ENCODE assay signal across 8 mouse cellular contexts in genomic region chr7:98361063-98361652, GRCm38 (mm10). TPM values are rescaled to one million over a fixed set of nuclear protein-coding genes. Genes with fewer than 3 reads are reported as not detected.
DNase-seq lines count a peak whose midpoint lies in the region; ATAC-seq lines count a peak whose summit lies in the region.

Gene Tsku (minus strand): TSS chr7:98361328.

- intact Hi-C loops in heart, postnatal 14 days (cut with DNase I) = no loop called here

- DNase-seq in ES-CJ7 (ENCODE audit: low read depth, low spot score) = peak; percentile 98
- DNase-seq in cerebellum, adult 11-12 months = peak; percentile 60
- DNase-seq in heart, postnatal 14 days = peak; percentile 94 to 95
- peak; percentile 57 to 77 for DNase-seq in layer of hippocampus, adult 18-20 months (ENCODE audit: low spot score in 2 of 2)
- DNase-seq in lung, adult 18-20 months = peak; percentile 88 to 91
- DNase-seq in ovary, adult 18-20 months (ENCODE audit: low spot score) = peak; percentile 90
- peak; percentile 64 for DNase-seq in thymus, postnatal 14 days

- H3K36me3 ChIP-seq in forebrain, embryonic 16.5 days (ENCODE audit: control insufficient read depth, insufficient read depth) = no peaks in the 10 kb centered on the region

- peak; percentile 93 for ATAC-seq in forebrain, embryonic 16.5 days

- H3K4me1 ChIP-seq in forebrain, embryonic 16.5 days (replicated peaks; ENCODE audit: control insufficient read depth, insufficient read depth, low read length) = peaks cover 39% of the 10 kb centered on the region

- H3K9ac ChIP-seq in forebrain, embryonic 16.5 days (replicated peaks; ENCODE audit: low read depth, low read length) = peak within 1 kb of the TSS; percentile 75

- H3K4me3 ChIP-seq in forebrain, embryonic 16.5 days (replicated peaks; ENCODE audit: low read length) = peak within 1 kb of the TSS; percentile 76

- H3K4me2 ChIP-seq in forebrain, embryonic 16.5 days (ENCODE audit: low read length) = peak within 1 kb of the TSS; percentile 83

- peak within 1 kb of the TSS; percentile 87 for H3K27ac ChIP-seq in forebrain, embryonic 16.5 days (ENCODE audit: low read length)

- no peaks in the 10 kb centered on the region for H3K27me3 ChIP-seq in forebrain, embryonic 16.5 days (replicated peaks; ENCODE audit: control insufficient read depth, insufficient read depth, low read length)

- H3K9me3 ChIP-seq in forebrain, embryonic 16.5 days (ENCODE audit: control insufficient read depth, low read length) = no peaks in the 10 kb centered on the region

- under 1% methylated on average over 46 of the region's 52 CpGs for WGBS in forebrain, embryonic 16.5 days

RNA-seq across cellular contexts. Expression of gene Tsku, which starts in this region (rescaled TPM):
- polyA plus RNA-seq in forebrain, embryonic 16.5 days (2015; fragmentation: Nextera tagmentation; extraction: Ambion mirVana) = 7.9 and 8.0 TPM in 2 replicates
- total RNA-seq in heart, postnatal 14 days (2021) = 1 to 10 TPM; 4.0 to 4.4 TPM
- total RNA-seq in layer of hippocampus, adult 18-20 months (2021) = 1 to 10 TPM; 1.1 to 1.6 TPM

Comparison
In these comparisons a context has a peak if more than half of its experiments do, and no peak if none do; other contexts are left out.
1. Peak in every context shown above with its lines: DNase-seq, ATAC-seq, H3K4me3 ChIP-seq and H3K27ac ChIP-seq.